Mouse (Mus musculus): ENCODE results near the gene Bloc1s4. TPM values are rescaled to one million over a fixed set of nuclear protein-coding genes. Genes with fewer than 3 reads are reported as not detected.

Gene Bloc1s4
- polyA plus RNA-seq, 1 experiment from 2014 or later, result 23.5 TPM

GRCm38 (mm10) chr5:36705792-36706191 lies 42.7 kb downstream of the Bloc1s4 start:
- Histone ChIP-seq H3K27ac (ENCODE audit: low read length) (no peak overlapping the region), H3K4me2 (replicated peaks; ENCODE audit: low read depth, low read length) (no peak overlapping the region), H3K27me3 (ENCODE audit: control insufficient read depth, insufficient read depth, low read length) (no peaks in the 10 kb centered on the region), H3K36me3 (ENCODE audit: control insufficient read depth, insufficient read depth, low read length) (no peaks in the 10 kb centered on the region), H3K9me3 (ENCODE audit: control insufficient read depth, low read depth, low read length) (no peaks in the 10 kb centered on the region), H3K4me3 (ENCODE audit: low read depth, low read length) (no peak overlapping the region), H3K4me1 (ENCODE audit: control insufficient read depth, insufficient read depth, low read length) (no peaks in the 10 kb centered on the region), H3K9ac (replicated peaks; ENCODE audit: low read depth, low read length) (no peak overlapping the region)
- WGBS, result 81% methylated on average over 5 of the region's 5 CpGs
- no peak for ATAC-seq (ENCODE audit: insufficient number of reproducible peaks, insufficient read depth, low FRiP score, low read depth)

GRCm38 (mm10) chr5:36705390-36705789 lies 43.1 kb downstream of the Bloc1s4 start:
- no peak overlapping the region for H3K9ac ChIP-seq (replicated peaks; ENCODE audit: low read depth, low read length)
- no peaks in the 10 kb centered on the region for H3K27me3 ChIP-seq (ENCODE audit: control insufficient read depth, insufficient read depth, low read length)
- H3K4me2 ChIP-seq (replicated peaks; ENCODE audit: low read depth, low read length), result no peak overlapping the region
- no peak for ATAC-seq (ENCODE audit: insufficient number of reproducible peaks, insufficient read depth, low FRiP score, low read depth)
- H3K4me1 ChIP-seq (ENCODE audit: control insufficient read depth, insufficient read depth, low read length), result no peaks in the 10 kb centered on the region
- no peak overlapping the region for H3K27ac ChIP-seq (ENCODE audit: low read length)
- no peaks in the 10 kb centered on the region for H3K9me3 ChIP-seq (ENCODE audit: control insufficient read depth, low read depth, low read length)
- H3K4me3 ChIP-seq (ENCODE audit: low read depth, low read length), result no peak overlapping the region
- no peaks in the 10 kb centered on the region for H3K36me3 ChIP-seq (ENCODE audit: control insufficient read depth, insufficient read depth, low read length)
- WGBS, result 80% methylated on average over 5 of the region's 5 CpGs

GRCm38 (mm10) chr5:36704684-36705083 lies 43.8 kb downstream of the Bloc1s4 start:
- no peaks in the 10 kb centered on the region for H3K9me3 ChIP-seq (ENCODE audit: control insufficient read depth, low read depth, low read length)
- no peak overlapping the region for H3K9ac ChIP-seq (replicated peaks; ENCODE audit: low read depth, low read length)
- H3K4me1 ChIP-seq (ENCODE audit: control insufficient read depth, insufficient read depth, low read length), result no peaks in the 10 kb centered on the region
- H3K27me3 ChIP-seq (ENCODE audit: control insufficient read depth, insufficient read depth, low read length), result no peaks in the 10 kb centered on the region
- no peak for ATAC-seq (ENCODE audit: insufficient number of reproducible peaks, insufficient read depth, low FRiP score, low read depth)
- no peaks in the 10 kb centered on the region for H3K36me3 ChIP-seq (ENCODE audit: control insufficient read depth, insufficient read depth, low read length)
- 77% methylated on average over 6 of the region's 6 CpGs for WGBS
- H3K27ac ChIP-seq (ENCODE audit: low read length), result no peak overlapping the region
- no peak overlapping the region for H3K4me3 ChIP-seq (ENCODE audit: low read depth, low read length)
- no peak overlapping the region for H3K4me2 ChIP-seq (replicated peaks; ENCODE audit: low read depth, low read length)

GRCm38 (mm10) chr5:36700939-36701620 lies 47.4 kb downstream of the Bloc1s4 start:
- WGBS, result 66% methylated on average over 6 of the region's 6 CpGs
- H3K9ac ChIP-seq (replicated peaks; ENCODE audit: low read depth, low read length), result no peak overlapping the region
- H3K27me3 ChIP-seq (ENCODE audit: control insufficient read depth, insufficient read depth, low read length), result no peaks in the 10 kb centered on the region
- no peak overlapping the region for H3K4me2 ChIP-seq (replicated peaks; ENCODE audit: low read depth, low read length)
- ATAC-seq (ENCODE audit: insufficient number of reproducible peaks, insufficient read depth, low FRiP score, low read depth), result no peak
- H3K4me3 ChIP-seq (ENCODE audit: low read depth, low read length), result no peak overlapping the region
- H3K4me1 ChIP-seq (ENCODE audit: control insufficient read depth, insufficient read depth, low read length), result 0 out of 2 replicates have a peak, but pooled peaks cover 4% of the 10 kb centered on the region
- H3K9me3 ChIP-seq (ENCODE audit: control insufficient read depth, low read depth, low read length), result no peaks in the 10 kb centered on the region
- no peak overlapping the region for H3K27ac ChIP-seq (ENCODE audit: low read length)
- no peaks in the 10 kb centered on the region for H3K36me3 ChIP-seq (ENCODE audit: control insufficient read depth, insufficient read depth, low read length)

- Histone ChIP-seq H3K4me1 (ENCODE audit: control insufficient read depth, insufficient read depth, low read length) (peaks cover 8% of the 10 kb centered on the region), H3K27ac (ENCODE audit: low read length) (no peak overlapping the region), H3K9me3 (ENCODE audit: control insufficient read depth, low read depth, low read length) (no peaks in the 10 kb centered on the region), H3K27me3 (ENCODE audit: control insufficient read depth, insufficient read depth, low read length) (no peaks in the 10 kb centered on the region), H3K4me2 (replicated peaks; ENCODE audit: low read depth, low read length) (no peak overlapping the region), H3K4me3 (ENCODE audit: low read depth, low read length) (no peak overlapping the region), H3K9ac (replicated peaks; ENCODE audit: low read depth, low read length) (no peak overlapping the region), H3K36me3 (ENCODE audit: control insufficient read depth, insufficient read depth, low read length) (no peaks in the 10 kb centered on the region)
- no peak for ATAC-seq (ENCODE audit: insufficient number of reproducible peaks, insufficient read depth, low FRiP score, low read depth)
- WGBS, result 64% methylated on average over 5 of the region's 5 CpGs
Observed at GRCm38 (mm10) chr5:36698689-36699088, 49.8 kb downstream of the Bloc1s4 start.

GRCm38 (mm10) chr5:36698067-36698670 lies 50.3 kb downstream of the Bloc1s4 start:
- Histone ChIP-seq H3K9ac (replicated peaks; ENCODE audit: low read depth, low read length) (no peak overlapping the region), H3K9me3 (ENCODE audit: control insufficient read depth, low read depth, low read length) (no peaks in the 10 kb centered on the region), H3K27me3 (ENCODE audit: control insufficient read depth, insufficient read depth, low read length) (no peaks in the 10 kb centered on the region), H3K4me3 (ENCODE audit: low read depth, low read length) (no peak overlapping the region), H3K27ac (ENCODE audit: low read length) (no peak overlapping the region), H3K4me2 (replicated peaks; ENCODE audit: low read depth, low read length) (no peak overlapping the region), H3K36me3 (ENCODE audit: control insufficient read depth, insufficient read depth, low read length) (no peaks in the 10 kb centered on the region), H3K4me1 (ENCODE audit: control insufficient read depth, insufficient read depth, low read length) (peaks cover 8% of the 10 kb centered on the region)
- WGBS, result 71% methylated on average over 7 of the region's 7 CpGs
- no peak for ATAC-seq (ENCODE audit: insufficient number of reproducible peaks, insufficient read depth, low FRiP score, low read depth)

Other genes with a start within 250 kb of the Bloc1s4 start
- 41.8 and 42.0 TPM in 2 replicates for gene Tbc1d14, start 155.4 kb downstream of the Bloc1s4 start, polyA plus RNA-seq (2014; fragmentation: Nextera tagmentation; extraction: Ambion mirVana)
- gene D5Ertd579e, start 52.6 kb downstream of the Bloc1s4 start, polyA plus RNA-seq (2014; fragmentation: Nextera tagmentation; extraction: Ambion mirVana), result 28.7 and 31.6 TPM in 2 replicates
- 477 and 531 TPM in 2 replicates for gene Mrfap1, start 48.1 kb upstream of the Bloc1s4 start, polyA plus RNA-seq (2014; fragmentation: Nextera tagmentation; extraction: Ambion mirVana)
- 13.4 and 16.4 TPM in 2 replicates for gene Man2b2, start 82.0 kb upstream of the Bloc1s4 start, polyA plus RNA-seq (2014; fragmentation: Nextera tagmentation; extraction: Ambion mirVana)
- gene Ppp2r2c, start 119.9 kb upstream of the Bloc1s4 start, polyA plus RNA-seq (2014; fragmentation: Nextera tagmentation; extraction: Ambion mirVana), result 0.88 and 1.0 TPM in 2 replicates
- 9.4 and 11.0 TPM in 2 replicates for gene Wfs1, start 240.6 kb upstream of the Bloc1s4 start, polyA plus RNA-seq (2014; fragmentation: Nextera tagmentation; extraction: Ambion mirVana)